Mouse (Mus musculus): ENCODE results near the gene Chtop.

The Chtop gene

GRCm38 (mm10) chr3:90512276-90512675 lies 3.0 kb upstream of the Chtop start:
- DNase-seq (ENCODE audit: low read depth, low spot score), result no peak

- no peak for DNase-seq (ENCODE audit: low read depth, low spot score)
Measured at GRCm38 (mm10) chr3:90509747-90510123, 437 bp upstream of the Chtop start.

GRCm38 (mm10) chr3:90508287-90508949 lies 880 bp downstream of the Chtop start:
- no peak for DNase-seq (ENCODE audit: low read depth, low spot score)

- DNase-seq (ENCODE audit: low read depth, low spot score), result no peak
Measured at GRCm38 (mm10) chr3:90506362-90506761, 2.9 kb downstream of the Chtop start.

GRCm38 (mm10) chr3:90505216-90505615 lies 4.1 kb downstream of the Chtop start:
- DNase-seq (ENCODE audit: low read depth, low spot score), result no peak

- no peak for DNase-seq (ENCODE audit: low read depth, low spot score)
Measured at GRCm38 (mm10) chr3:90503444-90503843, 5.9 kb downstream of the Chtop start.

GRCm38 (mm10) chr3:90497597-90497996 lies 11.7 kb downstream of the Chtop start:
- DNase-seq (ENCODE audit: low read depth, low spot score), result no peak

GRCm38 (mm10) chr3:90495850-90496525 lies 13.3 kb downstream of the Chtop start:
- no peak for DNase-seq (ENCODE audit: low read depth, low spot score)

GRCm38 (mm10) chr3:90493831-90494540 lies 15.3 kb downstream of the Chtop start:
- DNase-seq (ENCODE audit: low read depth, low spot score), result peak; percentile 43

- peak; percentile 50 for DNase-seq (ENCODE audit: low read depth, low spot score)
Measured at GRCm38 (mm10) chr3:90491350-90491749, 17.9 kb downstream of the Chtop start.

GRCm38 (mm10) chr3:90490696-90491256 lies 18.5 kb downstream of the Chtop start, which contains the start of gene Snapin:
TSS of gene Snapin (minus strand) at chr3:90491033.
- peak; percentile 97 for DNase-seq (ENCODE audit: low read depth, low spot score)

- no peak for DNase-seq (ENCODE audit: low read depth, low spot score)
Measured at GRCm38 (mm10) chr3:90488576-90488975, 20.7 kb downstream of the Chtop start.

GRCm38 (mm10) chr3:90486998-90487397 lies 22.3 kb downstream of the Chtop start:
- DNase-seq (ENCODE audit: low read depth, low spot score), result no peak

GRCm38 (mm10) chr3:90475831-90476611 lies 33.3 kb downstream of the Chtop start, which contains the start of gene Ilf2:
TSS of gene Ilf2 (plus strand) at chr3:90476126.
- peak; percentile 99 for DNase-seq (ENCODE audit: low read depth, low spot score)

GRCm38 (mm10) chr3:90475151-90475830 lies 34.0 kb downstream of the Chtop start:
- DNase-seq (ENCODE audit: low read depth, low spot score), result peak; percentile 38

GRCm38 (mm10) chr3:90472213-90472612 lies 37.1 kb downstream of the Chtop start:
- DNase-seq (ENCODE audit: low read depth, low spot score), result peak; percentile 64

GRCm38 (mm10) chr3:90467618-90468300 lies 41.5 kb downstream of the Chtop start:
- DNase-seq (ENCODE audit: low read depth, low spot score), result no peak

- DNase-seq (ENCODE audit: low read depth, low spot score), result peak; percentile 86
Measured at GRCm38 (mm10) chr3:90466311-90466766, 43.0 kb downstream of the Chtop start.

- no peak for DNase-seq (ENCODE audit: low read depth, low spot score)
Measured at GRCm38 (mm10) chr3:90465686-90466310, 43.5 kb downstream of the Chtop start, which contains the start of gene Npr1. TSS of gene Npr1 (minus strand) at chr3:90465866.

Measured in brain, adult 2 months (tissue).